Comparison of ENCODE assay signal across 10 mouse cellular contexts in the genomic region with DNA sequence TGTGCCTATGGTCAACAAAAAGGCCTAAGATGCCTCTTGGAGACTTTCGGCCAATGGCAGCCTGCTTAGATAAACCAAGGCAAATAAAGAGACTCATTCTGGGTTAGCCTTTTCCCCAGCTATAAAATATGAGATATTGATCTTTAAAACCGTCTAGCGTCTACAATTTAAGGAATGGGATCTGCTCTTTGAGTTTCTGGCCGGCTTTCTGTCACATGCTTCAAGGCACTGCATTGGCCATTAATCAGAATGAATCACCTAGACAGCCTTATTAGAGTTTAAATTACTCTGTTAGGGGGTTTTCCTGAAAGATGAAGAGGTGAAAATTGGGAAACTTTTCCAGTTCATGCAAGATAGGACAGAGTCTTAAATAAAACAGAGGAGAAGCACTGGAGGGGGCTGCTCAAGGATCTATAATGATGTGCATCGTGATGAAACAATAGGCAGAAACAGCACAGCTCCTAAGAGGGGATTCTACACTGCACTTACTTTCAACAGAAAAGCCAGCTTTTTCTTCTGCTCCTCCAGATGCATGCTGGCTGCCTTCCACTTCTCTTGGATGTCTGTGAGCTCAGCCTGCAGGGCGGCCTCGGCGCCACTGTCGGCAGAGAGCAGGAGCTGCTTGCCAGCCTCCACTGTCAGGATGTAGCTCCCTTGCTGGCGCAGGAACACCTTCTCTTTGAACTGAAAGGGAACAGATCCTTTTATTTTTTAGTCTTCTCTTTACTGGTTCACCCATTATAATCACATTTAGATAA. TPM values are rescaled to one million over a fixed set of nuclear protein-coding genes. Genes with fewer than 3 reads are reported as not detected.
DNase-seq lines count a peak whose midpoint lies in the region; ATAC-seq and TF ChIP-seq lines count a peak whose summit lies in the region.
"Had no signal": no experiment of that assay in that cellular context is flagged by ENCODE, and none has a peak within 500 bp of the region (broad histone marks: within the 10 kb centered on the region; RNA-seq: fewer than 3 reads in every experiment).

No protein-coding gene starts in this region.

- H3K4me2 ChIP-seq in heart, embryonic 12.5 days = no peak overlapping the region
- no peak overlapping the region for H3K4me2 ChIP-seq in liver, embryonic 11.5 days
- H3K4me2 ChIP-seq: heart, embryonic 13.5 days had no signal

- no peaks in the 10 kb centered on the region for H3K79me2 ChIP-seq in heart, adult 2 months (replicated peaks; ENCODE audit: control insufficient read depth, insufficient read depth, low read length)

- ATAC-seq in heart, embryonic 12.5 days (ENCODE audit: insufficient number of reproducible peaks, low FRiP score) = no peak
- ATAC-seq in liver, embryonic 11.5 days (replicated peaks; ENCODE audit: low FRiP score) = no peak

- H3K27me3 ChIP-seq in heart, adult 2 months (ENCODE audit: control insufficient read depth, insufficient read depth, low read length) = no peaks in the 10 kb centered on the region
- H3K27me3 ChIP-seq in heart, embryonic 12.5 days (replicated peaks) = no peaks in the 10 kb centered on the region
- no peaks in the 10 kb centered on the region for H3K27me3 ChIP-seq in liver, embryonic 11.5 days (replicated peaks; ENCODE audit: control insufficient read depth, insufficient read depth, low read length)
- H3K27me3 ChIP-seq: heart, embryonic 13.5 days had no signal

- no peak for TF ChIP-seq EP300 in heart, adult 2 months (IDR thresholded peaks at IDR 0.05; ENCODE audit: insufficient read depth, low read depth, low read length)

- peak; percentile 49 to 53 for DNase-seq in heart, adult 2 months
- DNase-seq in urinary bladder, postnatal 25 days (ENCODE audit: low spot score) = peak; percentile 12
- DNase-seq in urinary bladder, adult 18-20 months (ENCODE audit: low spot score in 2 of 2) = no peak
- DNase-seq in kidney, postnatal 4 days = peak; percentile 58 to 69
- DNase-seq in testis, postnatal 14 days (ENCODE audit: low spot score) = peak; percentile 30
- DNase-seq in liver, embryonic 11.5 days (ENCODE audit: low spot score) = no peak
- no peak for DNase-seq in adrenal gland, adult 2 months

- H3K4me1 ChIP-seq in heart, adult 2 months (ENCODE audit: control insufficient read depth, insufficient read depth, low read length) = no peaks in the 10 kb centered on the region
- no peaks in the 10 kb centered on the region for H3K4me1 ChIP-seq in heart, embryonic 12.5 days (replicated peaks)
- H3K4me1 ChIP-seq in liver, embryonic 11.5 days (replicated peaks; ENCODE audit: control insufficient read depth, insufficient read depth, low read length) = no peaks in the 10 kb centered on the region
- H3K4me1 ChIP-seq: heart, embryonic 13.5 days had no signal

- H3K4me3 ChIP-seq in heart, adult 2 months = no peak overlapping the region
- no peak overlapping the region for H3K4me3 ChIP-seq in heart, embryonic 12.5 days
- H3K4me3 ChIP-seq in liver, embryonic 11.5 days (ENCODE audit: low read depth, low read length) = no peak overlapping the region
- H3K4me3 ChIP-seq: heart, embryonic 13.5 days; myocyte had no signal

- H3K9me3 ChIP-seq in heart, embryonic 12.5 days (replicated peaks) = no peaks in the 10 kb centered on the region
- no peaks in the 10 kb centered on the region for H3K9me3 ChIP-seq in liver, embryonic 11.5 days (ENCODE audit: control insufficient read depth, low read length)
- H3K9me3 ChIP-seq: heart, embryonic 13.5 days had no signal

- H3K36me3 ChIP-seq in heart, adult 2 months (ENCODE audit: control insufficient read depth, insufficient read depth, low read length) = no peaks in the 10 kb centered on the region; the same call in 1 of the 2 replicates
- H3K36me3 ChIP-seq in heart, embryonic 12.5 days = peaks cover 38% of the 10 kb centered on the region
- H3K36me3 ChIP-seq in liver, embryonic 11.5 days (ENCODE audit: control insufficient read depth, insufficient read depth, low read length) = peaks cover 4% of the 10 kb centered on the region; the same call in 1 of the 2 replicates

- intact Hi-C loops in heart, adult 2 months (cut with DNase I) = no loop called here

- no peak overlapping the region for H3K9ac ChIP-seq in heart, adult 2 months (ENCODE audit: low read depth, low read length)
- H3K9ac ChIP-seq in heart, embryonic 12.5 days = no peak overlapping the region
- H3K9ac ChIP-seq in liver, embryonic 11.5 days (ENCODE audit: low read depth, low read length) = no peak overlapping the region
- H3K9ac ChIP-seq: heart, embryonic 13.5 days had no signal

- 76% methylated on average over 10 of the region's 10 CpGs for WGBS in heart, adult 2 months
- 82% methylated on average over 10 of the region's 10 CpGs for WGBS in heart, embryonic 12.5 days
- 74% methylated on average over 10 of the region's 10 CpGs for WGBS in liver, embryonic 11.5 days

- H3K27ac ChIP-seq in heart, adult 2 months = no peak overlapping the region
- no peak overlapping the region for H3K27ac ChIP-seq in heart, embryonic 12.5 days (ENCODE audit: poor library complexity, severe bottlenecking)
- H3K27ac ChIP-seq in liver, embryonic 11.5 days (ENCODE audit: low read depth, low read length) = no peak overlapping the region
- H3K27ac ChIP-seq: heart, embryonic 13.5 days had no signal

- TF ChIP-seq CTCF in heart, adult 2 months (IDR thresholded peaks at IDR 0.05) = no peak

- TF ChIP-seq POLR2A in heart, adult 2 months (IDR thresholded peaks at IDR 0.05; ENCODE audit: insufficient read depth, low read depth, low read length) = no peak

RNA-seq across cellular contexts. Expression of gene Gm10097, which starts 28.2 kb away (rescaled TPM):
- total RNA-seq in heart, adult 2 months (2021) = under 1 TPM; 0.16 to 0.61 TPM
- polyA plus RNA-seq in heart, adult 2 months (2012; rRNA removed) = 0.12 and 0.70 TPM in 2 replicates
- 0.45 and 0.49 TPM in 2 replicates for polyA plus RNA-seq in heart, embryonic 12.5 days (2016; fragmentation: Nextera tagmentation; extraction: Ambion mirVana)
- 0.05 and 0.08 TPM in 2 replicates for polyA plus RNA-seq in liver, embryonic 11.5 days (2014; fragmentation: Nextera tagmentation; extraction: Ambion mirVana)
- total RNA-seq in adrenal gland, adult 2 months (2021) = not detected
- not detected in 2 replicates for polyA plus RNA-seq in adrenal gland, adult 2 months (2012; rRNA removed)

Comparison
In these comparisons a context has a peak if more than half of its experiments do, and no peak if none do; other contexts are left out.
1. DNase-seq: peak in heart, adult 2 months (2 of 2), urinary bladder, postnatal 25 days (single experiment), kidney, postnatal 4 days (2 of 2) and testis, postnatal 14 days (single experiment); none in urinary bladder, adult 18-20 months (0 of 2), liver, embryonic 11.5 days (single experiment) and adrenal gland, adult 2 months (single experiment).